Mouse (Mus musculus) spleen, adult 2 months (tissue): ENCODE results near the gene Bcl2l11. TPM values are rescaled to one million over a fixed set of nuclear protein-coding genes. Genes with fewer than 3 reads are reported as not detected.

Experiments used
- DNase-seq, 2 experiments: peaks; one replicate each; pipeline versions ENCODE4 v3.0.0 to v3.0.0-alpha.2; 2012 to 2021; ENCODE audit warnings: low spot score in 2 of 2, low read depth in 1 of 2
- H3K27ac ChIP-seq: fragments of 200-500 bp; 2 replicates; pipeline ENCODE4 v1.5.1; 2012; ENCODE audit warnings: low read length, inconsistent platforms; ENCODE audit not compliant: insufficient read depth
- H3K27me3 ChIP-seq: fragments of 200-500 bp; 2 replicates; pipeline ENCODE4 v1.6.1; 2012; ENCODE audit warnings: mild to moderate bottlenecking, moderate library complexity, low read length, inconsistent platforms; ENCODE audit not compliant: control insufficient read depth, insufficient read depth
- H3K36me3 ChIP-seq: fragments of 200-500 bp; 2 replicates; pipeline ENCODE4 v1.6.1; 2012; ENCODE audit warnings: mild to moderate bottlenecking, low read length, inconsistent platforms; ENCODE audit not compliant: control insufficient read depth, insufficient read depth
- H3K4me1 ChIP-seq: fragments of 200-500 bp; 2 replicates; pipeline ENCODE4 v1.6.1; 2011; ENCODE audit warnings: inconsistent platforms; ENCODE audit not compliant: control insufficient read depth, insufficient read depth, insufficient read length
- H3K4me3 ChIP-seq: fragments of 200-500 bp; 2 replicates; pipeline ENCODE4 v1.5.1; 2011; ENCODE audit warnings: mild to moderate bottlenecking, inconsistent platforms; ENCODE audit not compliant: insufficient read depth, insufficient read length; ENCODE audit errors: extremely low read depth
- CTCF ChIP-seq: fragments of 200-500 bp; IDR thresholded peaks from 2 replicates; pipeline ENCODE4 v1.5.1; 2011; ENCODE audit warnings: mild to moderate bottlenecking, inconsistent platforms; ENCODE audit not compliant: insufficient read depth, insufficient read length, insufficient replicate concordance; ENCODE audit errors: extremely low read depth
- POLR2A ChIP-seq: fragments of 200-500 bp; IDR thresholded peaks from 2 replicates; pipeline ENCODE4 v1.6.1; 2011; ENCODE audit warnings: low read depth, low read length, inconsistent platforms
- WGBS: fragments of 180-500 bp; shearing (Covaris S2); methylation state at CpG from one replicate; pipeline ENCODE4 v1.1.7; 2018; 5-methylcytosine and 5-hydroxymethylcytosine counted together
- polyA plus RNA-seq: library from polyadenylated mRNA; depleted of rRNA; stranded (reverse); fragments of >200 nt; gene quantifications from 2 replicates; pipeline ENCODE4 v1.2.3, GENCODE M21; 2012

Gene Bcl2l11
- polyA plus RNA-seq, 1 experiment, result 21.6 TPM

DNA sequence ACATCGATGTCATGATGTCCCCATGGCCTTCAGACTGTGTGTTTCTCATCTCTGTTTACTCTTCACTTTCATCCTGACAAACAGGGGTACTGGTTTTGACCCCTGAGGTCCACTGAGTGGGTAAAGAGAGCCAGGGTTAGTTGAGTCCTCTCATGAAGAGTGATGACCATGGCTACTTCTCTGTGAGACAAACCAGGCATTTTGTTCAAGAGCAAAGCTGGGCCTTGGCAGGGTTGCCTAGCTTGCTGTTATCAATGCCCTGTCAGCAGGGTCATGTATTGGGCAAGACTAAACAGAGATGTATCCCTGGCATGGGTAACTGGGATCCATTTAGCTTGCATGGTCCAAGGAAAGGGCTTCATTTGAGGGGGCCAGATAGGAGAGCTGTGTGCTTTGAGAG is 61.4 kb downstream of the Bcl2l11 start:
- DNase-seq, result no peak
- H3K4me1 ChIP-seq, result peaks cover 7% of the 10 kb centered on the region; the same call in 1 of the 2 replicates
- TF ChIP-seq POLR2A (no peak), CTCF (no peak)
- WGBS, result 92% methylated on average over 1 of the region's 1 CpGs
- no peak overlapping the region for H3K4me3 ChIP-seq
- no peak overlapping the region for H3K27ac ChIP-seq
- H3K36me3 ChIP-seq, result no peaks in the 10 kb centered on the region
- no peaks in the 10 kb centered on the region for H3K27me3 ChIP-seq

DNA sequence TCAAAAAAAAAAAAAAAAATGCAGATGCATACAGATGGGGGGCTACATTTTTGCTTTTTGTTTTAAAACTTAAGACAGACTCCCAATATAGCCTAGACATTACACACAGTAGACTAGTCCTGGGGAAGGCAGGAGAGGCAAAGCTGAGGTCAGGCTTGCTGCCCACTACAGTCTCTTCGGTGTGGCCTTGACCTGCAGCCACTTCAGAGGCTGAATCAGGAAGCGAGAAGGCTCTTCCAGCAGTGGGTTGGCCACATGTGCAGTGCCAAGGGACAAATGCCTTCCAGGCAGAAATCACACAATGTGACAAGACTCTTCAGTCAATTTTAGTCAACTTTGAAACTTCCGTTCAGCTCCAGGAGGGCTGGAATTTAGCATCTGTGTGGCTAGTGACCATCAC is 62.6 kb downstream of the Bcl2l11 start:
- no peak overlapping the region for H3K27ac ChIP-seq
- no peaks in the 10 kb centered on the region for H3K36me3 ChIP-seq
- no peaks in the 10 kb centered on the region for H3K27me3 ChIP-seq
- H3K4me3 ChIP-seq, result no peak overlapping the region
- WGBS, result 73% methylated on average over 3 of the region's 3 CpGs
- TF ChIP-seq POLR2A (no peak), CTCF (no peak)
- peaks cover 7% of the 10 kb centered on the region; the same call in 1 of the 2 replicates for H3K4me1 ChIP-seq
- DNase-seq, result no peak

- Histone ChIP-seq H3K36me3 (no peaks in the 10 kb centered on the region), H3K4me3 (peak overlapping the region; percentile 38), H3K27me3 (no peaks in the 10 kb centered on the region), H3K27ac (0 out of 2 replicates have a peak overlapping the region, but pooled peaks have one; percentile 2), H3K4me1 (peaks cover 7% of the 10 kb centered on the region; the same call in 1 of the 2 replicates)
- 6% methylated on average over 10 of the region's 10 CpGs for WGBS
- DNase-seq, result peak; percentile 14 to 23
- TF ChIP-seq CTCF (no peak), POLR2A (no peak)
Measured at GRCm38 (mm10) chr2:128189691-128190090, 63.9 kb downstream of the Bcl2l11 start.

GRCm38 (mm10) chr2:128190196-128190595 is 64.4 kb downstream of the Bcl2l11 start:
- peak; percentile 6 to 41 for DNase-seq
- no peak for TF ChIP-seq POLR2A
- TF ChIP-seq CTCF, result no peak
- peaks cover 7% of the 10 kb centered on the region; the same call in 1 of the 2 replicates for H3K4me1 ChIP-seq
- 15% methylated on average over 5 of the region's 5 CpGs for WGBS
- H3K4me3 ChIP-seq, result peak overlapping the region; percentile 38; the same call in 1 of the 2 replicates
- no peaks in the 10 kb centered on the region for H3K36me3 ChIP-seq
- no peaks in the 10 kb centered on the region for H3K27me3 ChIP-seq
- no peak overlapping the region for H3K27ac ChIP-seq

DNA sequence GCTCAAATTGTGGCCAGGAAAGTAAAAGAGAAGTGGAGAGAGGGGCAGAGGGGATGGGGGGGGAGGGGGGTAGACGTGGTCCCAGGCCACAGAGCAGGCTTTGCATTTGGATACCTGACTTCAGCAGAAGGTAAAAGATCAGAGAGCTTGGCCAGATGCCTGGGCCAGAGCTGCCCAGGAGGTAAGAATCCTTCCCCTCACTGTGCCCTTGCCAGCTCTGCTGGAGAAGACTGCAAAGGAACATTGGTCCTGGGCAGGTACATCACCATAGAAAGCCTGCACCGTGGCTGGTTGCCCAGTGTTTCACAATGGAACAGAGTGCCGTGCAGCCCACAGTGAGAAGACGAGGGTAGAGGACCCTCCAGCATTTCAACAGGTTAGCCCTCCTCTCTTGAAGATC is 67.6 kb downstream of the Bcl2l11 start:
- DNase-seq, result no peak
- TF ChIP-seq CTCF, result no peak
- no peak for TF ChIP-seq POLR2A
- Histone ChIP-seq H3K27ac (no peak overlapping the region), H3K36me3 (no peaks in the 10 kb centered on the region), H3K4me1 (peaks cover 8% of the 10 kb centered on the region; the same call in 1 of the 2 replicates), H3K4me3 (no peak overlapping the region), H3K27me3 (no peaks in the 10 kb centered on the region)
- WGBS, result 64% methylated on average over 4 of the region's 4 CpGs

DNA sequence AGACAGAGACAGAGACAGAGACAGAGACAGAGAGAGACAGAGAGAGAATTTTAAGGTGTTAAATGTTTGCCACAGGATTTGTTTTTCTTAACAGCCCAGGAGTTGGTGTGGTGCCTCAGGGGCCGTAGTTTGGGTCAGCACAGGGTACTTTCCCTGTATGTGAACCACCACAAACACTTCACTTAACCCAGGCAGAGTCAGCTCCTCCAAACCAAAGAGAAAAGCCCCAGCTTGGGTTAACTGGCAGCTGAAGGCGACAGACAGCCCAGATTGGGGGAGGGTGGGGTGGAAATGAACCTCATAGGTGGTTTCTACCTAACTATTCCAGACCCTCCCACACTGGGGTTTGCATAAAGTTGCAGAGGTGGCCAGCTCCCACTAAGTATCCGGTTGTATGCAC is 71.5 kb downstream of the Bcl2l11 start:
- no peak for DNase-seq
- Histone ChIP-seq H3K4me1 (peaks cover 1% of the 10 kb centered on the region; the same call in 1 of the 2 replicates), H3K27ac (no peak overlapping the region), H3K27me3 (no peaks in the 10 kb centered on the region), H3K36me3 (no peaks in the 10 kb centered on the region), H3K4me3 (no peak overlapping the region)
- no peak for TF ChIP-seq CTCF
- TF ChIP-seq POLR2A, result no peak
- WGBS, result 76% methylated on average over 3 of the region's 3 CpGs

- H3K4me3 ChIP-seq, result no peak overlapping the region
- TF ChIP-seq POLR2A (no peak), CTCF (no peak)
- no peak overlapping the region for H3K27ac ChIP-seq
- peak in 1 of 2 experiments; percentile 32 for DNase-seq
- WGBS, result 35% methylated on average over 3 of the region's 3 CpGs
- H3K4me1 ChIP-seq, result peaks cover 8% of the 10 kb centered on the region; the same call in 1 of the 2 replicates
- H3K36me3 ChIP-seq, result no peaks in the 10 kb centered on the region
- H3K27me3 ChIP-seq, result no peaks in the 10 kb centered on the region
Measured at GRCm38 (mm10) chr2:128203147-128203546, 77.3 kb downstream of the Bcl2l11 start.
